Mouse (Mus musculus): Measurements from ENCODE around the gene Tulp2. TPM values are rescaled to one million over a fixed set of nuclear protein-coding genes. Genes with fewer than 3 reads are reported as not detected.
"Not testable (repeated sequence)": the region's sequence is repeated elsewhere in the genome, so short reads cannot be mapped to it uniquely, and the experiment has no call there.

Tulp2 gene
- polyA plus RNA-seq, 1 experiment from 2014 or later = 0.15 TPM

DNA sequence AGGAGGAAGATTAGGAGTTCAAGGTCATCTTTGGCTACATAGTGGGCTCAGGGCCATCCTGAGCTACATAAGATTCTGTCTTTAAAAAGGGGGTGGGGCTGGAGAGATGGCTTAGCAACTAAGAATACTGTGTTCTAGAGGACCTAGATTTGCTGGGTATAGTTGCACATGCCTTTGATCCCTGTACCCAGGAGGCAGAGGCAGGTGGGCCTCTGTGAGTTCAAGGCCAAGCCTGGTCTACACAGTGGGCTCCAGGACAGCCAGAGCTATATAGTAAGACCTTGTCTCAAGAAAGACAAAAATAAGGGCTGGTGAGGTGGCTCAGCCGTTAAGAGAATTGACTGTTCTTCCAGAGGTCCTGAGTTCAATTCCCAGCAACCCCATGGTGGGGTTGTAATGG lies 31.7 kb upstream of the Tulp2 start:
- no peak overlapping the region for H3K27ac ChIP-seq (replicated peaks)
- WGBS = 95% methylated on average over 1 of the region's 1 CpGs
- peaks cover 7% of the 10 kb centered on the region for H3K4me1 ChIP-seq
- H3K27me3 ChIP-seq (replicated peaks) = no peaks in the 10 kb centered on the region
- peaks cover 43% of the 10 kb centered on the region for H3K36me3 ChIP-seq
- ATAC-seq (ENCODE audit: low FRiP score) = no peak
- no peaks in the 10 kb centered on the region for H3K9me3 ChIP-seq (replicated peaks)
- H3K9ac ChIP-seq (replicated peaks) = no peak overlapping the region
- H3K4me3 ChIP-seq (replicated peaks) = no peak overlapping the region
- H3K4me2 ChIP-seq = no peak overlapping the region

DNA sequence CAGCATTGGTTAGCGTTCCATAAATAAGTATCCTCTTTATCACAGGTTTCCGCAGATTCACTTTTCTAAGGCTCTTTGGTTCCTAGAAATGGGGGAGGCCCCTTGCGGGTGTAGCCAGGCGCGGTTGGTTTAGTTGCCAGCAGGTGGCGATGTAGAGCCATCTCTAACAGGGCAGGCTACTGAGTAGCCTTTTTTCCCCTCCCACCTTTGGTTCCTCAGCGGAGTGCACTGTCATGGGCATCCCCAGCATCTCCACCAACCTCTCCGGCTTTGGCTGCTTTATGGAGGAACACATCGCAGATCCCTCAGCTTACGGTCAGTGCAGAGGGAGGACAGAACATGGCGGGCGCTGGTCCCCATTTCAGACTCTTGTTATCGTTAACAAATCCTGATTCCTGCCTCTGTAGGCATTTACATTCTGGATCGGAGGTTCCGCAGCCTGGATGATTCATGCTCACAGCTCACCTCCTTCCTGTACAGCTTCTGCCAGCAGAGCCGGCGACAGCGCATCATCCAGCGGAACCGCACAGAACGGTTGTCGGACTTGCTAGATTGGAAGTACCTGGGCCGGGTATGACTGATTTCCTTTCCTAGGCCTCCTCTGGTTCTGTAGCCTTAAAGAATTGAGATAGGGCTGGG lies 30.2 kb upstream of the Tulp2 start:
- no peak overlapping the region; the same call in 1 of the 2 replicates for H3K27ac ChIP-seq (replicated peaks)
- H3K4me2 ChIP-seq = peak overlapping the region; percentile 0; the same call in 1 of the 2 replicates
- no peaks in the 10 kb centered on the region for H3K27me3 ChIP-seq (replicated peaks)
- ATAC-seq (ENCODE audit: low FRiP score) = peak; percentile 74
- H3K9me3 ChIP-seq (replicated peaks) = no peaks in the 10 kb centered on the region
- H3K4me3 ChIP-seq (replicated peaks) = 0 out of 2 replicates have a peak overlapping the region, but pooled peaks have one; percentile 1
- peaks cover 7% of the 10 kb centered on the region for H3K4me1 ChIP-seq
- WGBS = 55% methylated on average over 23 of the region's 23 CpGs
- H3K9ac ChIP-seq (replicated peaks) = no peak overlapping the region
- H3K36me3 ChIP-seq = peaks cover 50% of the 10 kb centered on the region

DNA sequence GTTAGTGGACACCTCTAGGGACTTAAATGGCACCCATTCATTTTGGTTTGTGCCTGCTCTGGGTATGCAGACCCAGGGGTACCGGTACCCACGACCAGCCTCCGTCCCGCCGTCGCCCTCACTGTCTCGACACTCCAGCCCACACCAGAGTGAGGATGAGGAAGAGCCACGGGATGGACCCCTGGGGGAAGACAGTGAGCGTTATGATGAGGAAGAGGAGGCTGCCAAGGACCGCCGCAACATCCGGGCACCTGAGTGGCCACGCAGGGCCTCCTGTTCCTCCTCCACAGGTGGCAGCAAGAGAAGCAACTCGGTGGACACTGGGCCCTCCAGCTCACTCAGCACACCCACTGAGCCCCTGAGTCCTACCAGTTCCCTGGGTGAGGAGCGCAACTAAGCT lies 26.7 kb upstream of the Tulp2 start:
- no peak for ATAC-seq (ENCODE audit: low FRiP score)
- Histone ChIP-seq H3K4me3 (replicated peaks) (no peak overlapping the region), H3K9me3 (replicated peaks) (no peaks in the 10 kb centered on the region), H3K4me1 (peaks cover 24% of the 10 kb centered on the region), H3K27ac (replicated peaks) (no peak overlapping the region), H3K36me3 (peaks cover 51% of the 10 kb centered on the region), H3K4me2 (no peak overlapping the region), H3K9ac (replicated peaks) (no peak overlapping the region), H3K27me3 (replicated peaks) (no peaks in the 10 kb centered on the region)
- 85% methylated on average over 15 of the region's 15 CpGs for WGBS

DNA sequence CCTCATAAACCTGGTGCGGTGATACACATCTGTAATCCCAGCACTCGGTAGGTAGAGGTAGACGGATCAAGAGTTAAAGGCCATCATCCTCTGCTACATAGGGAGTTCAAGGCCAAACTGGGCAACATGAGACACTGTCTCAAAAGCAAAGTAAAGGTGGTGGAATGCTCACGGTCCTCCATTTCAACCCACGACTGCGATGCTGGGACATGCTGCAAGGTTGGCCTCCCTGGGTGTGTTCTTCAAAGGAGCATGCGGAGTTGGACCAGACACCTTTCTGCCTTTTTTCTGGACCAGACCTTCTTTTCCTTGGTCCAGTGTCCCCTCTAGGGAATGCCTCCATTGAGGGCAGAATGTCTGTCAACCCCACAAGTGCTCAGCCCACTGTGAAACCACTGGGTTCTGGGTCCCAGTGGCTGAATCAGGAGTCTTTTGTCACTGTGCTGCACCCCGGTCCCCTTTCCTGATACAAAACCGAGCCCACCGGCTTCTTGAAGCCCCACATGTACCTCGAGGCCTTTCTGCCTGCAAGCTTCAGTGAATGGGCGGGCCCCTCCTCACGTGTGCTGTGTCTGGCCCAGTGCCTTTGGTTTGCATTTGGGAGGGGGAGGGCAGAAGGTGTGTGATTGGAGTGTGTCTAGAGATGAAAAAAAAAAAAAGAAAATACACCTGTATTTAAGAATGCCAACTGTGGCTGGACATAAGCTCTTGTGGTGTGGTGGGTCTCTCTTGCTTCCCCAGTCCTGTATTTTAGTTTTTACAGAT lies 25.6 kb upstream of the Tulp2 start:
- no peaks in the 10 kb centered on the region for H3K27me3 ChIP-seq (replicated peaks)
- H3K4me1 ChIP-seq = peaks cover 35% of the 10 kb centered on the region
- H3K27ac ChIP-seq (replicated peaks) = no peak overlapping the region
- WGBS = 80% methylated on average over 13 of the region's 13 CpGs
- H3K4me2 ChIP-seq = no peak overlapping the region
- no peak for ATAC-seq (ENCODE audit: low FRiP score)
- no peak overlapping the region for H3K9ac ChIP-seq (replicated peaks)
- no peaks in the 10 kb centered on the region for H3K9me3 ChIP-seq (replicated peaks)
- peaks cover 49% of the 10 kb centered on the region for H3K36me3 ChIP-seq
- no peak overlapping the region for H3K4me3 ChIP-seq (replicated peaks)

- no peaks in the 10 kb centered on the region for H3K9me3 ChIP-seq (replicated peaks)
- peaks cover 51% of the 10 kb centered on the region for H3K36me3 ChIP-seq
- peak overlapping the region; percentile 91 for H3K27ac ChIP-seq (replicated peaks)
- ATAC-seq (ENCODE audit: low FRiP score) = no peak
- peak overlapping the region; percentile 57; the same call in 1 of the 2 replicates for H3K4me3 ChIP-seq (replicated peaks)
- WGBS = 53% methylated on average over 9 of the region's 9 CpGs
- H3K4me2 ChIP-seq = peak overlapping the region; percentile 82
- peaks cover 36% of the 10 kb centered on the region for H3K4me1 ChIP-seq
- peak overlapping the region; percentile 67 for H3K9ac ChIP-seq (replicated peaks)
- no peaks in the 10 kb centered on the region for H3K27me3 ChIP-seq (replicated peaks)
These were observed 24.9 kb upstream of the Tulp2 start for GRCm38 (mm10) chr7:45456721-45457203.

DNA sequence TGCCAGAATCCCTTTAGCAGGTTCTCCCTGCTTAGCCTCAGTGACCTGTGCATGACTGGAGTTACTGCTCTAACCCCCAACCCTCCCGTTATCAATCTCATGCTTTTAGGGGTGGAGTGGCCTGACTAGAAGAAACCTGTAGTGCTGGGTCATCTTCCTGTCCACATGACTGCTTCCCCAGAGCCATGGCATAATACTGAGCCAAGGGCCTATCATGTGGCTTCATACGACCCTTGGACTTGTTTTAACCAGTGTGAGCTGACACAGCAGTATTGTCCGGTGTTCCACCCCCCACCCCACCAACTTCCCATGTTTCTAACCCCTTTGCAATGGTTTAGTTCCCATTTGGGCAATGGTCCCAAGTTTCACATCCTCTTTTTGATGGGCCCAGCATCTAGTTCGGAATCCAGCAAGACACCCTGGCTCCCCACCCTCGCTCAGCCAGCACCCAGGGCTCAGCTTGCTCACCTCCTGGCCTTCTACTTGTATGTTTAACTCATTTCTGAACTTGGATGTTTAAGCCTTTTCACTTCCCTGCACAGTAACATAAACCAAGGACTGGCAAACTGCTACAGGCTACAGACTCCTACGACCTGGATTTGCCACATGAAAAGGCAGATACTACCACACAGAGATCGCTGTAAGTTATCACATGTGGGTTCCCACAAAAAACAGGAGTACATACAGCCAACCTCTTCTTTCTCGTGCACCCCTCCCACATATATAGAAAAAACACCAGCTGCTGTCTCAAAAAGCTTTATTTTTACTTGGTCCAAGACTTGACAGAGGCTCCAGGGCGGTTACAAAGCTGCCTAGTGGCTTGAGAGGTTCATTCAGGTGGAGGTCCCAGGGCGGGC lies 24.2 kb upstream of the Tulp2 start:
- Histone ChIP-seq H3K36me3 (peaks cover 49% of the 10 kb centered on the region), H3K4me3 (replicated peaks) (peak overlapping the region; percentile 57), H3K9ac (replicated peaks) (peak overlapping the region; percentile 67), H3K27ac (replicated peaks) (peak overlapping the region; percentile 91), H3K4me2 (peak overlapping the region; percentile 82), H3K9me3 (replicated peaks) (no peaks in the 10 kb centered on the region), H3K4me1 (peaks cover 39% of the 10 kb centered on the region), H3K27me3 (replicated peaks) (no peaks in the 10 kb centered on the region)
- 70% methylated on average over 9 of the region's 10 CpGs for WGBS
- no peak for ATAC-seq (ENCODE audit: low FRiP score)

GRCm38 (mm10) chr7:45458748-45459563 lies 22.7 kb upstream of the Tulp2 start:
- H3K4me2 ChIP-seq = peak overlapping the region; percentile 82
- peaks cover 55% of the 10 kb centered on the region for H3K36me3 ChIP-seq
- peak overlapping the region; percentile 91 for H3K27ac ChIP-seq (replicated peaks)
- no peaks in the 10 kb centered on the region for H3K9me3 ChIP-seq (replicated peaks)
- H3K4me1 ChIP-seq = peaks cover 43% of the 10 kb centered on the region
- whole genome bisulfite sequencing = under 1% methylated on average over 43 of the region's 43 CpGs
- peak overlapping the region; percentile 67 for H3K9ac ChIP-seq (replicated peaks)
- ATAC-seq (ENCODE audit: low FRiP score) = peak; percentile 79
- H3K27me3 ChIP-seq (replicated peaks) = no peaks in the 10 kb centered on the region
- H3K4me3 ChIP-seq (replicated peaks) = peak overlapping the region; percentile 57

- Histone ChIP-seq H3K36me3 (peaks cover 51% of the 10 kb centered on the region), H3K4me1 (peaks cover 49% of the 10 kb centered on the region), H3K4me2 (peak within 1 kb of the TSS; percentile 82), H3K9ac (replicated peaks) (peak within 1 kb of the TSS; percentile 67), H3K27ac (replicated peaks) (peak within 1 kb of the TSS; percentile 91), H3K4me3 (replicated peaks) (peak within 1 kb of the TSS; percentile 57)
- WGBS = under 1% methylated on average over 32 of the region's 37 CpGs
- H3K9me3 ChIP-seq (replicated peaks); H3K27me3 ChIP-seq (replicated peaks): not testable (repeated sequence)
- ATAC-seq (ENCODE audit: low FRiP score) = peak; percentile 95
These were observed 22.0 kb upstream of the Tulp2 start, which contains the start of gene Ftl1 for GRCm38 (mm10) chr7:45459564-45460140. Ftl1 (minus strand) TSS chr7:45459884.

DNA sequence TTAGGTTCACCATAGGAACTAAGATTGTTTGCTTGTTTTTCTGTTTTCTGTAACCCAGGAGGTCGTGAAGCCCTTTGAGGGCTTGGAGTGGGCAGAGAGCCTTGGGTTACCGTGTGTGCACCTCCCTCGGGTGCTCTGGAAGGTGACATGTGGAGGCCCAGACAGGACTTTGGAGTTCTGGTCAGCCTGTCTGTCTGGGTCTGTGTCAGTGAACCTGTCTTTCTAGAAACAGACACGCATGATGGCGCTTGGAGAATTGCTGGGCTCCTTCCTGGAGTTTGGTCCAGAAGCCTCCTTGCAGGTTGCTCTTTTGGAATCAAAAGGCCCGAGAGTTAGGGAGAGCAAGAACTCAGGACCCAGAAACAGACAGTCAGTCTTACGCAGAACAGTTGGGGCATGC lies 21.3 kb upstream of the Tulp2 start:
- 74% methylated on average over 7 of the region's 7 CpGs for WGBS
- Histone ChIP-seq H3K4me1 (peaks cover 57% of the 10 kb centered on the region), H3K4me3 (replicated peaks) (peak overlapping the region; percentile 57), H3K4me2 (peak overlapping the region; percentile 59), H3K27me3 (replicated peaks) (no peaks in the 10 kb centered on the region), H3K9me3 (replicated peaks) (no peaks in the 10 kb centered on the region), H3K9ac (replicated peaks) (peak overlapping the region; percentile 27), H3K36me3 (peaks cover 51% of the 10 kb centered on the region), H3K27ac (replicated peaks) (peak overlapping the region; percentile 87)
- peak; percentile 0; the same call in 1 of the 2 replicates for ATAC-seq (ENCODE audit: low FRiP score)

GRCm38 (mm10) chr7:45460860-45461314 lies 20.8 kb upstream of the Tulp2 start:
- peak overlapping the region; percentile 59 for H3K4me2 ChIP-seq
- peaks cover 46% of the 10 kb centered on the region for H3K36me3 ChIP-seq
- peaks cover 62% of the 10 kb centered on the region for H3K4me1 ChIP-seq
- ATAC-seq (ENCODE audit: low FRiP score) = no peak
- peak overlapping the region; percentile 87 for H3K27ac ChIP-seq (replicated peaks)
- 20% methylated on average over 13 of the region's 13 CpGs for WGBS
- H3K27me3 ChIP-seq (replicated peaks) = no peaks in the 10 kb centered on the region
- H3K9ac ChIP-seq (replicated peaks) = no peak overlapping the region; the same call in 1 of the 2 replicates
- H3K9me3 ChIP-seq (replicated peaks) = no peaks in the 10 kb centered on the region
- no peak overlapping the region; the same call in 1 of the 2 replicates for H3K4me3 ChIP-seq (replicated peaks)

All from neural tube, embryonic 15.5 days (tissue).